Mouse (Mus musculus) ES-E14 (cell line): Measurements from ENCODE around the gene Epsti1.

Experiments
- CHD2 ChIP-seq: IDR thresholded peaks from 2 replicates; pipeline ENCODE4 v1.6.1; 2014; ENCODE audit warnings: mild to moderate bottlenecking, low read depth, low read length, inconsistent platforms
- HCFC1 ChIP-seq: IDR thresholded peaks from 2 replicates; pipeline ENCODE4 v1.6.1; 2012; ENCODE audit warnings: low read length, inconsistent platforms, borderline replicate concordance; ENCODE audit not compliant: insufficient read depth
- ZC3H11A ChIP-seq: IDR thresholded peaks from 2 replicates; pipeline ENCODE4 v1.6.1; 2012; ENCODE audit warnings: low read depth, mild to moderate bottlenecking, inconsistent platforms, low read length, borderline replicate concordance
- ZNF384 ChIP-seq: IDR thresholded peaks from 2 replicates; pipeline ENCODE4 v1.6.1; 2012; ENCODE audit warnings: low read depth, low read length, inconsistent platforms

GRCm38 (mm10) chr14:78048674-78049073, 144.6 kb downstream of the Epsti1 start:
- TF ChIP-seq HCFC1 (no peak), ZNF384 (no peak), CHD2 (no peak), ZC3H11A (no peak)
